Mouse (Mus musculus) hindlimb bud, embryonic 11.5 days (tissue): ENCODE measurements around the gene Plekha6.

Experiments
- DNase-seq: peaks from one replicate; pipeline ENCODE4 v3.0.0-alpha.2; 2012; ENCODE audit warnings: low read depth, low spot score; ENCODE audit errors: extremely low spot score

Gene Plekha6

GRCm38 (mm10) chr1:133239121-133239812, 75.3 kb downstream of the Plekha6 start:
- DNase-seq, result no peak

GRCm38 (mm10) chr1:133239813-133240160, 75.8 kb downstream of the Plekha6 start:
- no peak for DNase-seq

GRCm38 (mm10) chr1:133240881-133241280, 76.9 kb downstream of the Plekha6 start:
- no peak for DNase-seq

- DNase-seq, result no peak
Observed at GRCm38 (mm10) chr1:133244668-133245067, 80.7 kb downstream of the Plekha6 start.

GRCm38 (mm10) chr1:133245690-133246619, 81.9 kb downstream of the Plekha6 start:
- no peak for DNase-seq

- DNase-seq, result no peak
Observed at GRCm38 (mm10) chr1:133247189-133247588, 83.2 kb downstream of the Plekha6 start.

- DNase-seq, result no peak
Observed at GRCm38 (mm10) chr1:133250761-133251160, 86.8 kb downstream of the Plekha6 start.

- DNase-seq, result no peak
Observed at GRCm38 (mm10) chr1:133251625-133252034, 87.6 kb downstream of the Plekha6 start.

- no peak for DNase-seq
Observed at GRCm38 (mm10) chr1:133252251-133252650, 88.2 kb downstream of the Plekha6 start.

GRCm38 (mm10) chr1:133252801-133253531, 89.0 kb downstream of the Plekha6 start:
- DNase-seq, result no peak

- DNase-seq, result no peak
Observed at GRCm38 (mm10) chr1:133253532-133253866, 89.5 kb downstream of the Plekha6 start.

- no peak for DNase-seq
Observed at GRCm38 (mm10) chr1:133254226-133254625, 90.2 kb downstream of the Plekha6 start.

GRCm38 (mm10) chr1:133254856-133255764, 91.1 kb downstream of the Plekha6 start:
- DNase-seq, result no peak

GRCm38 (mm10) chr1:133255776-133256175, 91.8 kb downstream of the Plekha6 start:
- DNase-seq, result no peak

- DNase-seq, result no peak
Observed at GRCm38 (mm10) chr1:133256347-133256746, 92.3 kb downstream of the Plekha6 start.

- DNase-seq, result no peak
Observed at GRCm38 (mm10) chr1:133258694-133259093, 94.7 kb downstream of the Plekha6 start.

GRCm38 (mm10) chr1:133262628-133263027, 98.6 kb downstream of the Plekha6 start:
- DNase-seq, result no peak

GRCm38 (mm10) chr1:133263134-133263533, 99.1 kb downstream of the Plekha6 start:
- DNase-seq, result no peak

- DNase-seq, result no peak
Observed at GRCm38 (mm10) chr1:133264367-133264766, 100.4 kb downstream of the Plekha6 start.

GRCm38 (mm10) chr1:133265114-133265766, 101.2 kb downstream of the Plekha6 start:
- no peak for DNase-seq
